Mouse (Mus musculus) cerebellum, adult 11 months (tissue): Measurements from ENCODE around the gene Slc23a4.

Experiments used
- DNase-seq: peaks from one replicate; pipeline ENCODE4 v3.0.0; 2022

Gene Slc23a4

GRCm38 (mm10) chr6:34954926-34955861 lies 33.0 kb downstream of the Slc23a4 start:
- no peak for DNase-seq

DNA sequence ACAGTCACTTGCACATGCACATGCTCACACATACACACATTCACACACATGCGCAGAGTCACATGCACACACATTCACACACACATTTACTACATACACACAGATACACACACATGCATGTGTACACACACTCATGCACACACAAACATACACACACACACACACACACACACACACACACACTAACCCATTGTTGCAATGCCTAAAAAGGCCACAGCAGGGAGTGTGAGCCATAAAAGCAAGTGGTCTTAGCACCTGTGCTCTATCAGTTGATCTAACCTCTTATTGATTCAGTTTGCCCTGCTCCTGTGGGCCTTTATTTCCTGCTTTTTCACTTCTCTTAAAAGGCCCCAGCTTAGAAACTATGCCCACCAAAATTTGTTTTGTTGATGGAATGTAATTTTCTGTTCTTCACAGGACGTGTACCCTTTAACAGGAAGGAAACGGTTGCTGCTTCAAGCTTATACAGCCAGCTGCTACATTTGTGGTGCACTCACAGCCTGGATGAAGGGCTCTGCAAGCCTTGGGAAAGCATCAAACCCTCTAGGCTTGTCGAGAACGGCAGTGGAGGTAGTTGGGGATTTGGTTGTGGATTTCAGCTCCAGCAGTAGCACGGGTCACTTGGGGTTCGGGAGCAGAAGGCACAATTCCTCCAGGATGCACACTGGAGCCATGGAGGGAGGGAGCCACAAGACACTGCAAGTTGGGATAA lies 36.1 kb downstream of the Slc23a4 start:
- DNase-seq, result no peak

GRCm38 (mm10) chr6:34951518-34951917 lies 36.7 kb downstream of the Slc23a4 start:
- DNase-seq, result no peak

- no peak for DNase-seq
These were observed 39.7 kb downstream of the Slc23a4 start for GRCm38 (mm10) chr6:34948461-34948860.

- no peak for DNase-seq
These were observed 41.6 kb downstream of the Slc23a4 start for GRCm38 (mm10) chr6:34946486-34947079.

GRCm38 (mm10) chr6:34943499-34943898 lies 44.7 kb downstream of the Slc23a4 start:
- DNase-seq, result no peak

DNA sequence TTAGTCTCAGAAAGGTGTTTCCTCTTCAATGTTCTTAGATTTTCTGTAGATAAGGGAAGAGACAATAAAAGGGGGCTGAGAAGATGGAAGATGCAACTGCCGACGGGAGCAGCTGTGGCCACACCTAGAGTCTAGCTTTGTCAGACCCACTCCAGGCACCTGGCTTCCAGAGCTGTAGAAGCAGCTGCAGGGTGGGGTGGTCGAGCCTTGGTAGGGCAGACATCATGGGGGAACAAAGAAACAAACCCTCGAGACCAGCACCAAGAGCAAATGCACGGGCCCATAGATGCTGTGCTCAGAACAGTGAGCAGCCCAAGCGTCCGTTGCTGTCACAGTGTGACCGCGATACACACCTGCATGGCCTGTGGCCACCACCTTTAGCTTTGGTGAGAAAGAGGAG lies 45.8 kb downstream of the Slc23a4 start:
- no peak for DNase-seq

- DNase-seq, result no peak
These were observed 46.7 kb downstream of the Slc23a4 start for GRCm38 (mm10) chr6:34941496-34941895.

GRCm38 (mm10) chr6:34939451-34939850 lies 48.8 kb downstream of the Slc23a4 start:
- no peak for DNase-seq

GRCm38 (mm10) chr6:34938929-34939325 lies 49.3 kb downstream of the Slc23a4 start:
- DNase-seq, result no peak

DNA sequence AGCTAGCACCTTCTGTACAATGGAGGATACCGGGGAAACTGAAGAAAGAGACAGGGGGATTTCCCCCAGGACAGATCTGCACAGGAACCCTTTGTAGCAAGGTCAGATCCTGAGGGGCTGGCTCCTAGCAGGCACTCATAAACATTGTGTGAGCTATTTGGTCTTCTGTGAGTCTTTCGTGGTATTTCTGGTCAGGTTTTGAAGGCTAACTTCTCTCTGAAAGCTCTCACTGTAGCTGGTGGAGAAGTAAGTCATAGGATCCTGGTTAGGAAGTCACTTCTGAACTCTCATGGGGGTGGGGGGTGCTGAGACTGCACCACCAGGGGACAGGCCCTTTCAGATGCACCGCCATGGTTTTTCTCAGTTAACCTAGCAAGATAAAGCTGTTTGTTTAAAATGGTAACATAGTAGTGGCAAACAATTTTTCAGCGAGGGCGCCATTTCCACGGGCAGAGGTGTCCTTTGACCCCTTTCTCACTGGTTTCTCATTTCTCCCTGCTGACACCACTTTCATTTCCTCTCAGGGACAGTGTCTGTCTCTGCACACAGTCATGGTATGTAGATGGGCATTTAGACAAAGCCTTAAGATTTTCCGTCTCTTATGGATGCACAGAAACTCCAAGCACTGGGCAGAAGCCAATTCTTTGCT lies 49.8 kb downstream of the Slc23a4 start:
- no peak for DNase-seq

DNA sequence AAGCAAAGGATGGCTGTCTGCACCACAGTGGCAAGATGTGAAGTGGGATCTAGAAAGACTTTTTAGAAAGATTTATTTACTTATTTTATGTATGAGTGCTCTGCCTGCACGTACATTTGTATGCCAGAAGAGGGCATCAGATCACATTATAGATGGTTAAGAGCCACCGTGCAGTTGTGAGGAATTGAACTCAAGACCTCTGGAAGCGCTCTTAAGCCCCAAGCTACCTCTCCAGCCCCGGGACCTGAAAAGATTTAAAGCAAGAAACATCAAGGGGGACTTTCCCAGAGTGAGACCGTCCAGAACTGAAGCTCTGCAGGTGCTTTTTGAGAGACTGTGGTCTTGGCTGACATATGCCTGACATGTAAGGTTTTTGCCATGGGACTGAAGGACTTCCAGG lies 51.5 kb downstream of the Slc23a4 start:
- no peak for DNase-seq

GRCm38 (mm10) chr6:34932633-34933032 lies 55.6 kb downstream of the Slc23a4 start:
- no peak for DNase-seq

DNA sequence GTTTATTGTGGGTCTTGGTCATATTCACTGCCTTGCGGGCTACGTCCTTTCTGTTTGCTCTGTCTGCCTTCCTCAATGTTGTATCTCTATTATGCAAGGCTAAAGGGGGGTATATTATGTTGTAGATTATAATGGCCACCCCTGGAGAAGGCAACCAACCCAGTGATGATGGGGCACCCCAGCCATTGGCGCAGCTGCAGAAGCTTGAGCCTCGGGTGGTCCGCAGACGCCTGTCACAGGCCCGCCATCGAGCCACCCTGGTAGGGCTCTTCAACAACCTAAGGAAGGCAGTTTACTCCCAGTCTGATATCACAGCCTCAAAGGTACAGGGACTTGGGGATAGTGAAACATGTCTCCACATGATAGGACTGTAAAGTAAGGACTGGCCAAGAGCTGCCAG lies 60.6 kb downstream of the Slc23a4 start:
- DNase-seq, result no peak

DNA sequence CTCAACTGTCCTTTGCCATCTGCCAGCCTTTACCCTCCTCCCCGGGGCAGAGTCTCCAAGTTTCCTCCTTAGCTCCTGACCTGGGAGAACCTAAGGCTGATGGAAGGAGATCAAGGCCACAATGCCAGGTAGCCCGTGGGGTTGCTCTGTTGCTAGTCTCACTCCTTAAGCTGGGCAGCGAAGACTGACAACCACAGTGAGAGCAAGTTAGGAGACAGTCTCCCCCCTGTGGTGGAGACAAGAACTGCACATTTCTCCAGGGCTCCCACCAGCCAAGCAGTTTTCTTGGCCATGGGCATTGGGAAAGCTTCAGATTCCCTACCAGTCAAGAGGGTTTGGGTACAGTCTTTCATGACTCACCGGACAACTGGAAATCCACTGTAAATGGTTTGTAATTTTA lies 61.0 kb downstream of the Slc23a4 start:
- peak; percentile 47 for DNase-seq

GRCm38 (mm10) chr6:34921941-34922340 lies 66.3 kb downstream of the Slc23a4 start:
- no peak for DNase-seq

DNA sequence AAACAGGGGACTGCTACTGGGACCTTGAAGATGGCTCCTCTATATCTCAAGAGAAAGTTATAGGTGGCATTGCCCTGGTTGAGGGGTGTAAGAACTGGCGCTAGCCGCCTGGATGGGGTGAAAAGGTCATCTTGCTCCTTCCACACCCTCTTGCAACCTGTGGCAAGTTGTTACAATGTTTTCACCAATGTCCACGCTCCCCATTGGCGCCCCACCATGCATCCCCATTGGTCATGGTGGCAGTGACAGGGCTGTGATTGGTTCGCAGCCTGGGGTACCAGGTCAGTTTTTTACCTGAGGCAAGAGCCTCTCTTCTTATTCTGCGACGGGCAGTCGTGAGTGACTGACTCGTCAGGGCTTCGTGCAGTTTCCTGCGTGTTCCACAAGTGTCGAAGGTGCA lies 67.6 kb downstream of the Slc23a4 start:
- DNase-seq, result no peak

- no peak for DNase-seq
These were observed 68.2 kb downstream of the Slc23a4 start, which contains the start of gene Stra8 for GRCm38 (mm10) chr6:34919956-34920355. TSS of gene Stra8 (plus strand) at chr6:34920163.

GRCm38 (mm10) chr6:34919146-34919545 lies 69.1 kb downstream of the Slc23a4 start:
- DNase-seq, result no peak

- no peak for DNase-seq
These were observed 73.7 kb downstream of the Slc23a4 start for GRCm38 (mm10) chr6:34914462-34914861.

DNA sequence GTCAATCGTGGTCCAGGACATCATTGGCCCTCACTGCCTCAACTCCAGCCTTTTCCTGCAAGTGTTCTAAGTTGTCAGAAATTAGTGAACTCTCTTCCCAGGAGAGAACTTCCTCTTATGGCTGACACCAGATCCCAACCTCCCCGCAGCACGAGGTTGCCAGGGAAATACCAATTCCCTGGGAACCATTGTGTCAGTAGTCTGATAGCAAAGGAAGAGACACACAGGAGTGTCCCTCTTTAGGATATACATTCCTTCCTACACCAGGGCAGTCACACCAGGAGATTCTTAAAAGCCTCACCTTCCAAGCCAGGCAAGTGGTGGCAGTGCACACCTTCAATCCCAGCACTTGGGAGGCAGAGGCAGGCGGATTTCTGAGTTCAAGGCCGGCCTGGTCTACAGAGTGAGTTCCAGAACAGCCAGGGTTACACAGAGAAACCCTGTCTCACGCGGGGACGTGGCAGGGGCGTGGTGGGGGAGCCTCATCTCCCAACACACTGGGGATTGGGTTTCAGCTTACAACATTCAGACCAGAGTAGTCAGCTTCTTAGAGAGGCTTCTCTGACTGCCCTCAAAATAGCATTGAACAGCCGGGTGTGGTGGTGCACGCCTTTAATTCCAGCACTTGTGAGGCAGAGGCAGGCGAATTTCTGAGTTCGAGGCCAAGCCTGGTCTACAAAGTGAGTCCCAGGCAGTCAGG lies 74.7 kb downstream of the Slc23a4 start:
- DNase-seq, result no peak
